Mouse (Mus musculus): Measurements from ENCODE around the gene Mlh1.

The Mlh1 gene

DNA sequence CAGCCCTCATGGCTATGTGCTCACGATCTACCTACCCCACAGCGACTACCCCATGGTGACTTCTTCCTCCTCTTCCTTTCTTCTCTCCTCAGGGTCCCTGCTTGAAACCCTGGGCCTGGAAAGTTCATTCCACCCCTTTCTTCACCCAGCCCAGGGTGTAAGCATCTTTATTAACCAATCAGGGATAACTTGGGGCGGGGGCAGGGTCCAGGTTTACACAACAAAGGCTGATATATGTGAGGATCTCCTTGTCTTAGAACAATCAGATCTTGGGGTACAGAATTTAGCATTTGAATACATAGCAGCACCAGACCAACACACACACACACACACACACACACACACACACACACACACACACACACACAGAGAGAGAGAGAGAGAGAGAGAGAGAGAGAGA, 13.5 kb upstream of the Mlh1 start:
- DNase-seq = no peak

DNA sequence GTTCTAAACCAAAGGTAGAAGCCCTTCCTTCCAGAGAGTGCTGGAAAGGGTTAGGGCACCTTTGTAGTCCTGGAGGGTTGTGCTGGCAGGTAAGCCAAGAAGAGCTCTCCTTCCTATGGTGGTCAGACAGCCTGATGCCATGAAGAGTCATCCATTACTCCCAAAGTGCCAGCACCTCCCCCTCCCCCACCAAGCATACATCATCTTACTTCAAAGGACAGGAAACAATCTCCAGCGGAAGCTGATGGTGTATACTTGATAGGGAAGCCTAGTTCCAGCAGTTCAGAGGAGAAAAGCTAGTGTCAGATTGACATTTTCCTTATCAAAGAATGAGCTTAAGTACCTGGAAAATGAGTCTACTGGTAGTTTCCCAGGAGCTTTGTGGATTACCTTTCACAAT, 3.6 kb upstream of the Mlh1 start:
- DNase-seq = no peak

DNA sequence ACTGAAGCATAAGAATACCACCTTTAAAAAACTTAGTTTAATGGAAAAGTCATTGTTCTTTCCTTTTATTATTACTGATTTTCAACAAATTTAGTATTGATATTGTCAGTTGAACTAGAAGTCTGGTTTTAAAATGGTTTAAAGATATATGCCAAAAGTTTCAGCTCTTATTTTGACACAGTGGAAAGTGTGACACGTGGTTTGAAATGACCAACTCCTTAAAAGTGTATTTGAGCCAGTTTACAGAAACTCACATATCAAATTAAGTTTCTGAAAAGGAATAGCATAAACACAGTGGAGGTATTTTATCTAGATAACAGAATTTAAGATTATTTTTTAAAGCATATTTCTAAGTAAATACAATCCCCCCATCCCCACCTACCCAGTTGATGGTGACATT, 2.4 kb upstream of the Mlh1 start:
- DNase-seq = no peak

DNA sequence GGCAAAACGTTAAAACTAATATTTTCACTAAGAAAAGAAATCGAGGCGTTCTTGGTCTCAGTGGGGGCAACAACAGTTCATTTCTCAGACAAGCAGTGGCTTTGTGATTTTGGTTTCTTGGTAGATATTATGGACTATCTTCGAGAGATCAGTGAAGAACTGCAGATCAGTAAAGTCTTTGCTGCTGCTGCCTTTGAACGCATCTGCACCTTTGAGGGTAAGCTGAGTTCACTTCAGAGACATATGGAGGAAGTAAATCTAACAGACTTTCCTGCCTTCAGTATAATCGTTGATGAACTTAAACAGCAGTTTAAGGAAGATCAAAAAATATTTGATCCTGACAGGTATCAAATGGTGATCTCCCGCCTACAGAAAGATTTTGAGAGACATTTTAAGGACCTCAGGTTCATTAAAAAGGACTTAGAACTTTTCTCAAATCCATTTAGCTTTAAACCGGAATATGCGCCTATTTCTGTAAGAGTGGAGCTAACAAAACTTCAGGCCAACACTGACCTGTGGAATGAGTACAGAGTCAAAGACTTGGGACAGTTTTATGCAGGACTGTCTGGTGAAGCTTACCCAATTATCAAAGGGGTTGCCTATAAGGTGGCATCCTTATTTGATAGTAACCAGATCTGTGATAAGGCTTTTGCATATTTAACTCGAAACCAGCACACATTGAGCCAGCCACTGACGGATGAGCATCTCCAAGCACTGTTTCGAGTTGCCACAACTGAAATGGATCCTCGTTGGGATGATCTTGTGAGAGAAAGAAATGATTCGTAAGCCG, 1.6 kb upstream of the Mlh1 start:
- no peak for DNase-seq

DNA sequence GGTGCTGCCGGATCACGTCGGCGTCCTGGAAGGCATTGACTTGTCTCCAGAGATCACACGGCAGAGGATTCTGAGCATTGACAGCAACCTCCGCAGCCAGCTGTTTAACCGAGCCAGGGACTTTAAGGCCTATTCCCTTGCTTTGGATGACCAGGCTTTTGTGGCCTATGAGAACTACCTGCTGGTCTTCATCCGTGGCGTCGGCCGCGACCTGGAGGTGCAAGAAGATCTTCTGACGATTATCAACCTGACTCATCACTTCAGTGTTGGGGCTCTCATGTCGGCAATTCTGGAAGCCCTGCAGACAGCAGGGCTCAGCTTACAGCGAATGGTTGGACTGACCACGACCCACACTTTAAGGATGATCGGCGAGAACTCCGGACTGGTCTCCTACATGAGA, 765 bp upstream of the Mlh1 start:
- DNase-seq = no peak

DNA sequence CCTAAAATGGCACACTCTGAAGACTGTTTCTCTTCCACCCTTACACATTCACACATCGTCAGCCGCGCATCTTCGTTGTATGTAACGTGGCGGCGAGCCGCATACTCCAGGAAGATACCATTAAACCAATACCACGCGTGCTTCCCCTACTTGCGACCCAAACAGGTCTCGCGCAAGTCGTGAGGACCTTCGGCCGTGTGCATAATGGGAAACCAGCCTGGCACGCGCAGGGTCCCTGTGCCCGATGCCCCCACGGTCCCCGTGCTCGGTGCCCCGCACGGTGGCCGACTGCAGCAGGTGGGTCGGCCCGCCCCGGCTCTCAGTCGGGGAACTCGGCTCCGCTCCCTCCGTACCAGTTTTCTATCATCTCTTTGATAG, 546 bp downstream of the Mlh1 start:
- no peak for DNase-seq

DNA sequence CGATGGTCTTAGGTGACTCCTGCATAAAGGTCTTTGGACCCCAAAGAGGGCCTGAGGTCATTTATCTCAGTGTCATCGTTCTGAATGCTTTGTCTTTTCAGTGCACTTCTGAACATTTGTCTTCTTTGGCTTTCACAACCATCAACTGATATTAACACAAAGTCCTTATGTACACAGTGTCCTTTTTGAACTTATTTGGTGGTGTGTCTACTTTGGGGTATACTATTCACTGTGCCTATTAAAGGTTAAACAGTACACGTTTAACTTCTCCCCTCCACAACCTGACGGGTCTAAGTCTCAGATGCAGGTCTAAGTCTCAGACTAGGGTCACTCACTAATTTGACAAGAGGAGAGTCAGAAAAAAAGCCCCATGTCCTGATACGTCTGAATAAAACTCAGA, 985 bp downstream of the Mlh1 start:
- DNase-seq = no peak

DNA sequence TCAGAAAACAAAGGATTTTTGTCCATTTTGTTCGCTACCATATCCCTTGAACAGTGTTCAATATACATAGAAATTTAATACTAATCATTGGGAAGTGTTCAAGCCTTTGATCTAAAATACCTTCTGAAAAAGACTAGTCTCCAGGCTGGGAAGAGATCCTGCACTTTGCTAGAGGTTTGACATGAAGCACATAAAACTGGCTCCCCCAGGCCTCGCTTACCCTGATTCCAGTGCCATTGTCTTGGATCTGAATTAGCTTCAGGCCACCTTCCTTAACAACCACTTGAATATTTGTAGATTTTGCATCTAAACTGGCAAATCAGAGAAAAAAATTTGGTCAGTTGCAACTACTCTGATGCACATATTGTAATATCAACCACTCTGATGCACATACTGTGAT, 3.6 kb downstream of the Mlh1 start:
- no peak for DNase-seq

DNA sequence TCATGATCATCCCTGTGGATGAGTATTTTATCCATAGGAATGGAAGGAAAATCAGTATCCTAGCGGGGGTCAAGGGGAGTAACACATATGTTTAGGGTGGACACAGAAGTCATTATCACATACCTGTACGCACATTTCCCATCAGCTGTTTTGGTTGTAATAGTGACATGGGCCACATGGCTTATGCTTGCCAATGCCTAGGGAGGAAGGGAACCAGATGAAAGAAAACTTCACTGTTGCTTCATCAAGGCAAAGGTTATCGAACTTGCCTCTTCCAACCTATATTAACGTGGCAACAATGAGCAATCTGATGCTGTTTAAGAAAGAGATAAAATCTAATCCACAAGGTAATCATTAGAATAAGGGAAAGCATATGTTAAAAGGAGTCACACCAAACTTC, 10.2 kb downstream of the Mlh1 start:
- DNase-seq = no peak

DNA sequence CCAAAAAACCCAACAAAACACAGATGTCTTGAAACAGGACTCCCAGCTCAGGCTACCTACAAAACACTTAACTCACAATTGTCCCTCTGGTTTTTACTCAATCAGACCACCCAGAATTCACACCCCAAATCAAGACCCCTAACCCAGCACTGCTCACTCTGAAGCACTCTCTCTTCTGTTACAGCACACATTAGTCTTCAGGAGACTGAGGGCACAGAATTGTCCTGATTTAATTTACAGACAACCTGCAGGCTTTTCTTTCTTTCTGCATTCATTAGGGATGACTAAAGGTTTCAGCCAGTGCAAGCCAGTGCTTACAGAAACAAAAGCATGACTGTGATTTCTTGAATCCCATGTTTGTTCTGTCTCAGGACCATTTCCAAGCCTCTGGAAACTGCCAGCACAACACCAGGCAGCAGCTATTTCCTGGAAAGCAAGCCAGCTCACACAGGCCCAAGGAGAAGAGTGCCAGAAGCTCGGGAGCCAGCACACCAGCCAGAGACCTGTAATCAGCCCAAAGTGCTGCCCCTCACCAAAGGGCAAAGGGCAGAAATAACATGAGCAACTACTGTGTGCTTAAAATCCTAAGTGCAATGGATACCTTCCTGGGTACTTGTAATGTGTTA, 11.1 kb downstream of the Mlh1 start:
- DNase-seq = peak; percentile 36

DNA sequence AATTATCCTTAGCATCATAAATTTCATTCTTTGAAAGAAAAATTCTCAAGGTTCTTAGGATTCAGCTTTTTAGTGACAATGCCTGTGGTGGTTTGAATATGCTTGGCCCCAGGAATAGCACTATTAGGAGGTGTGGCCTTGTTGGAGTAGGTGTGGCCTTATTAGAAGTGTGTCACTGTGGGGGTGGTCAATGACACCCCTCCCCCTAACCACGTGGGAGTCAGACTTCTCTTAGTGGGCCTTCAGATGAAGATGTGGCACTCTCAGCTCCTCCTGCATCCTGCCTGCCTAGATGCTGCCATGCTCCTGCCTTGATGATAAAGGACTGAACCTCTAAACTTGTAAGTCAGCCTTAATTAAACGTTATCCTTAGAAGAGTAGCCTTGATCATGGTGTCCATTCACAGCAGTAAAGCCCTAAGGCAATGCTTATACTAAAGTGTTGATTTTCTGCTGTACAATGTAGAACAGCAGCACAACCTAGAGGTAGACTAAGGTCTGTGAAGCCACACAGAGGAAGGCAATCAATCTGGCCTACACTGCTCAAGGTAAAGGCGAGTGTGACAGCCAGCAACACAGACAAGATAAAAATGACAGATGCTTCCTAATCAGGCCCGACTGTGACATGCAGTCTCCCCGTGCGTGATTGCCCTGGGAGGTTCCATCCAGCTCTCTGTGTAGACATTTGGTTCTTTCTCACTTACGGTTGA, 19.3 kb downstream of the Mlh1 start:
- no peak for DNase-seq

DNA sequence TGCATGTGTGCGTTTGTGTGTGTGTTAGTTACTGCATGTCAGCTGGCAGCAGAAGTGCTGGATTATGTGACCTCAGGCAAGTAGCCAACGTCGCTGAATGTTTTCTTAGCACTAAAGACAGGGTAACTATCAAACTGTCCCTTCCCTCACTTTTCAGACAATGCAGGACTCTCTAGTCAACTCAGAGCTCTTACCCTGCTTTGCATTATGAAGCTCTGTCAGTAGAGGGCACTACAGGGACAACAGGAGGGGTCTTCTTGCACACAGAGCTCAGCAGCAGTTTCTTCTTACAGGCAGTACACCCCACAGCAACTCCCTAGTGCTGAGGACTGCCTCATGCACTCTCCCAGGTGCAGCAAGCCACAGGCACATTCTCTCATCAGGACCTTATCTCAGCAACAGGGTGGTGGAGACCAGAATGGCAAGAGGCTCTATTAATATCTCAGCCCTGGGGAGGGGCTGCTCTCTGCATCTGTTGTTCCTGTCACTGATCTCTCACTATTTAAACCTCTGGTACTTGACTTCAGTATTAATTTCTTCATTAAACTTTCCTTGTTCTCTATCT, 23.8 kb downstream of the Mlh1 start:
- no peak for DNase-seq

DNA sequence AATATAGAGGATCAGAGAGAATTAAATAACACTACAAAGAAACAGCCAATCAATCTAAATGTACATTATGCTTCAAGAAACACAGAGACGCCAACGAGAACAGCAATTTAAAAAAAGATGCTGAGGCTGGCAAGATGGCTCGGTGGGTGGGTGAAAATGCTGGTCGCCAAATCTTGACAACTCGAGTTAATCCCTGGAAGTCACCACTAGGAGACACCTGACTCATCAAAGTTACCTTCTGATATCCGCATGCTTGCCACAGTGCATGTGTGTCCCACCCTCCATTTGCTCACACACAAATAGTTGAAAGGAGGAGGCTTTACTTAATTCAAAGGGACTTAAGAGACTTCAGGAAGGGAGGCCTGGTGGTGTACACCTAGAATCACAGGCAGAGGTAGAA, 26.0 kb downstream of the Mlh1 start:
- DNase-seq = peak; percentile 16

DNA sequence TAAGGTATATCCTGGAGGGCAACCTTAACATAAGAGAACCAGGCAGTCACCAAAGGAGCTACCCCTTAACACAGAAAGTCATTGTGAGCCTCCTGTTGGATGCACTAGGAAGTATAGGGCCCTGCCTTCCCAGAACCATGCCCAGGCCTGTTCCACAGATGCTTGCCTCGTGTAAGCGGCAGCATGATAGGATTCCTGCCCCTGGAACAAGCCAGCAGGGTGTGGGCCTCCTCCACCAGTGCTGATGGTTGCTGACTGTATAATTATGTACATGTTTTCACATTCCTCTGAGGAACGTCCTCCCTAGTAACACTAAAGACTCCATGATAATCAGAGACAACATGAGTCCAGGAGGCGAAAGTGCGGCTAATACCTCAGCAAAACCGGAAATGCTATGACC, 28.2 kb downstream of the Mlh1 start:
- no peak for DNase-seq

DNA sequence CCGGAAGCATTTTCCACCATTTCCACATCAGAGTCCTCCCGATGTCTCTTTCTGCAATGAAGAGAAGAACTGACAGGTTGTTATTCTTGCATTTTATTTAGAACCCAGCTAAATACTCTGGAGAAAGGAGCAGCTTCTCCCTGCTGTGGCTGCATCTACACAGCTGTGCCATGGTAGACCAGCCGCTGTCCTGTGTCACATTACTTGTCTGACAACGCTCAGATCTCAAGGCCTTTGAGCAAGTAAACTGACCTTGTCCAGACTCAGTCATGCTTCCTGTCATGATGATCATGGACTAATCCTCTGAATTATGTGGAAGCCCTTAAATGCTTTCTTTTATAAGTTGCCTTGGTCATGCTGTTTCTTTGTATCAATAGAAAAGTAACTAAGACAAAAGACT, 31.8 kb downstream of the Mlh1 start:
- no peak for DNase-seq

DNA sequence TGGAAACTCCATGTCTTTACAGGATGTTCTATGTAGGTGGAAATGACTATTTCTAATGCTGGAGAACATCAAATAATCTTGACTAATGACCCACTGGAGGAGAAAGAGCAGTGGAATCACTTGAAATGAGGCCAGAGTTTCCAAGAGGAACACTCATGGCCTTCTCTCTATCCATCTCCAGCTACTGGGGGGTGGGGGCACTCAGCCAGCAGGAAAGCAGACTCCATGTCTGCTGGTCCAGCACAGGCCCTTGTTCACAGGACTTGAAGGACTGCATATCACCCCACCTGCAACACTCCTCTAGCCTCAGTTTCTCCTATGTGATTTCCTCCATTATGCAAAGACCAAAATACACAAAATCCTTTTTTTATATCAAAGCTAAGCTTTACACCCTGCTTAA, 33.9 kb downstream of the Mlh1 start:
- DNase-seq = no peak

DNA sequence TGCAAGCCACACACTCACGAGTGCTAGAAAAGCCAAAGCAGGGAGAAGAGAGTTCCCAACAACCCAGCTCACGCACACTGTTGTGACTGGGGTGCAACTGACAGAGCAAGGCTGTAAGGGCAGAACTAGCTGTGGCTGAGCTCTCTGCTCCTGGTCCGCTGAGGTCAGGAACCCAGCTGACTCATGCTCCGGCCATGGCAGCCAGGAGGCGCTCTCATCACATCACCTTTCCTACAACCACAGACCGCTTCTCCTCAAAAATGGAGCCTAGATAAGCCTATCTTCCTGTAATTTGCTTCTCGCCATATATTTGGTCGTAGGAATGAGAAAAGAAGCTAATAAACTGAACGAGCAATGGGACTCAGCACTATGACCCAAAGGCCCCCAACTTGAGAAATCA, 36.9 kb downstream of the Mlh1 start:
- DNase-seq = no peak

DNA sequence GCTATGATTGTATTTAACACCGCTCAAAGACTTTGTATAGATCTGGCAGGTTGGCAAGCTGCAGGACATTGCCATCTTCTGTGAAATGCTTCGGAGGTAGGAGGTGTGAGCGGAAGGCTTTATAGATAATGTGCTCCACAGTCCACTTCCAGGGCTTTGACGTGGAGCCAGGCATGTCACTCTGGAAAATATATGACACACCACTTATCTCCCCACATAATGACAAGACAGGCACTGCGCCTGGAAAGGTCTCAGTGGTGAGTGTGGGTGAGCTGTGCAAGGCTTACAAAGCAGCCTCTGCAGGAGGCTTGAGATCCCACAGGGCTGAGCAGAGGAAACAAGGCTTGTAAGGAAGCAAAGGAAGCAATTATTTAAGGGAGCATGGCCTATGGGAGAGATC, 43.1 kb downstream of the Mlh1 start:
- peak; percentile 23 for DNase-seq

DNA sequence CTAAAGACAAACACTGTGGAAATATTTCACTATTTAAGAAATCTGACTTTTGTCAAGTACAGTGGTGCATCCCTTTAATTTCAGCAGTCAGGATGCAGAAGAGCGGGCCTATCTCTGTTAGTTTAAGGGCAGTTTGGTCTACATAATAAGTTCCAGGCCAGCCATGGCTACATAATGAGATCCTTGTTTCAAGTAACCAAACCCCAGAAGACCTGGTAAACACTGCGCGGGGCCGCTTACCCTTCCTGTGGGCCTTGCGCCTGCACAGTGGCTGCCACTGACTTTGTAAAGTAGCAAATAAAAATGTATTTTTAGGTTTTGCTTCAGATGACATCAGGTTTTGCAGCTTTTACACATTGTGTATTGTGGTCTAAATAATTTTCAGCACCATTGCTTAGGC, 48.2 kb downstream of the Mlh1 start:
- no peak for DNase-seq

DNA sequence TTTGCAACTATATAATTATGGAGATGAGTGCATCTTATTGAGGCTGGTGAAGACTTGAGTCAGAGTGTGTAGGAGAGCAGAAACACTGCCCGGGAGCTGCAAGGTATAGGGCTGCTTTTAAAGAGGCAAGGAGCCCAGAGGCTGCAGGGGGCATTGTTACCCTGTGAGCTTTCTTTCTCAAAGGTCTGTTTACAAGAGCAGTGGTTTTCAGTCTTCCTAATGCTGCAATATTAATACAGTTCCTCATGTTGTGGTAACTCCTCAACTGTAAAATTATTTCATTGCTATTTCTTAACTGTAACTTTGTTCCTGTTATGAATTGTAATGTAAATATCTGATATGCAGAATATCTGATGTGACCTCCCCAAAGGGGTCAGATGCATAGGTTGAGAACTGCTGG, 50.0 kb downstream of the Mlh1 start:
- no peak for DNase-seq

DNA sequence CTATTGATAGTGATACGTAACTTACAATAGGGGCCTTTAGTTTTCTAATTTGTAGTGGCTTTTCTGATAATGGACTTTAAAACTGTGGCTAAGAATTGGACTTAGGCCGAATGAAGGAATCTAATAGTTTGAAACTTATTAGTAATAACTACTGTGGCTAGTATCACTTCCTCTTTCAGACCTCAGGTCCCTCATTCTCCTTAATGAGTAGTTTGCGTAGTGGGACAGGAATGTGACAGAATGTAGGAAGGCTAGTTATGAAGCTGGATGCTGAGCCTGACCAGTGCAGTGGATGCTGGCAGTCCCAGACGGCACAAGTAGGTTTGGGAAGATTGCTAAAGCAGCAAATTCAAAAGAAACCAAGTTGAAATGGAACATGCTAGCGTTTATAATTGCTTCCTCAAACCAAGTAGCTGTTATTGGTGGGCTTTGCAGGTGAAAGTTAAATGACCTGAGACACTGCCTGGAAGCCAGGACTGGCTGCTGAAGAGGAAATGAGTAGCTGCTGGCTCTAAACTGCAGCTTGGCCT, 51.0 kb downstream of the Mlh1 start:
- no peak for DNase-seq

DNA sequence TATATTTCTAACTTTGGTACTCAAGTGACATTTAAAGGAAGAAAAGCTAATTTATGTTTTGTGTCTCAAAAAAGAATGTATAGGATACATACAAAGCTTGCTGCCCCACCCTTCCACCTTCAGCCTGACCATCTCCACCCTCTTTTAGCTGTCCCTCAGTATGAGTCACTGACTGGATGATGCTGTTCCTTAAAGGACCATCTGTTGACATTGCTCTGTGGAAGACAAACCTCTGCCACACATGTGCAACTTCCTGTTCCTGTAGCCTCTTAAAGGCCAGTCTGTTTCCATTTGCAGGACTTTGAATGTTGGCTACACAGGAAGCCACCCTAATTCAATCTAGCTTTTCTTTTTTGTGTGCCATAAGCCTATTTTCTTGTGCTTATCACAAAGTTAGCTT, 55.2 kb downstream of the Mlh1 start:
- no peak for DNase-seq

DNA sequence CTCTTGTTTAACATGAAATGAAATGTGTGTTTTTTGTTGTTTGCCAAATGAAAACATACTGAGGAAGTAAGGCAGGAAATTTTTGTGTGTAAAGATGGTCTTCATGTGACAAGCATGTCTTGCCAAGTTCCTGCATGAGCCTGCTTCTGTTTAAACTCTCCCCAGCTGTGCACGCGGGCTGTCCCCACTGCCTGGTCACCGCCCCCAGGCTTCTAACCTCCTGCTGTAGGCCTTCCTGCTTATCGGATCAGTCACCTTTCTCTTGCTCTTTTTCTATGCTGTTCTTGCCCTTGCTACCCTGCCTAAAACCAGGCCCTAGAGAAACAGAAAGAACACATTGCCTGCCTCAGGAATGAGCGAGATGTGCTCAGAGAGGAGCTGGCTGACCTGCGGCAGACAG, 58.1 kb downstream of the Mlh1 start:
- DNase-seq = no peak
